Mouse (Mus musculus) bone marrow macrophage, adult 2 months (primary cell): ENCODE measurements around the gene Rtl1.

Experiments
- CTCF ChIP-seq: IDR thresholded peaks from 2 replicates; pipeline ENCODE4 v1.5.1; 2012; ENCODE audit warnings: low read depth, mild to moderate bottlenecking, low read length, moderate library complexity
- POLR2A ChIP-seq: IDR thresholded peaks from 2 replicates; pipeline ENCODE4 v1.6.1; 2012; ENCODE audit warnings: mild to moderate bottlenecking, low read depth, low read length, borderline replicate concordance

GRCm38 (mm10) chr12:109551771-109552170 is 48.4 kb downstream of the Rtl1 start:
- TF ChIP-seq CTCF (no peak), POLR2A (no peak)
